Mouse (Mus musculus) embryonic facial prominence, embryonic 13.5 days (tissue): Measurements from ENCODE around the gene Slc25a13. TPM values are rescaled to one million over a fixed set of nuclear protein-coding genes. Genes with fewer than 3 reads are reported as not detected.
"Not testable (repeated sequence)": the region's sequence is repeated elsewhere in the genome, so short reads cannot be mapped to it uniquely, and the experiment has no call there.

ENCODE experiments used
- ATAC-seq: fragments of 200-750 bp; cut with Nextera tagmentation; 2 replicates; pipeline ENCODE4 v1.8.0; 2017; ENCODE audit warnings: low read depth; ENCODE audit not compliant: insufficient number of reproducible peaks, insufficient read depth, low FRiP score, low TSS enrichment
- H3K27ac ChIP-seq: fragments of 300-500 bp; sonication (generic); 2 replicates; pipeline ENCODE4 v1.5.1; 2015; ENCODE audit warnings: moderate library complexity, mild to moderate bottlenecking, inconsistent platforms
- H3K27me3 ChIP-seq: fragments of 300-500 bp; sonication (generic); 2 replicates; pipeline ENCODE4 v1.6.1; 2015; ENCODE audit warnings: mild to moderate bottlenecking, inconsistent platforms
- H3K36me3 ChIP-seq: fragments of 300-500 bp; sonication (generic); 2 replicates; pipeline ENCODE4 v1.6.1; 2015; ENCODE audit warnings: mild to moderate bottlenecking, inconsistent platforms
- H3K4me1 ChIP-seq: fragments of 300-500 bp; sonication (generic); 2 replicates; pipeline ENCODE4 v1.6.1; 2015; ENCODE audit warnings: inconsistent platforms
- H3K4me2 ChIP-seq: fragments of 300-500 bp; sonication (generic); 2 replicates; pipeline ENCODE4 v1.6.1; 2015; ENCODE audit warnings: moderate library complexity, mild to moderate bottlenecking, inconsistent platforms
- H3K4me3 ChIP-seq: fragments of 300-500 bp; sonication (generic); 2 replicates; pipeline ENCODE4 v1.5.1; 2015; ENCODE audit warnings: mild to moderate bottlenecking, inconsistent platforms
- H3K9ac ChIP-seq: fragments of 300-500 bp; sonication (generic); 2 replicates; pipeline ENCODE4 v1.6.1; 2015; ENCODE audit warnings: mild to moderate bottlenecking, inconsistent platforms
- H3K9me3 ChIP-seq: fragments of 300-500 bp; sonication (generic); 2 replicates; pipeline ENCODE4 v1.6.1; 2016; ENCODE audit warnings: inconsistent platforms
- WGBS: fragments of 180-500 bp; shearing (Covaris S2); methylation state at CpG from one replicate; pipeline ENCODE4 v1.1.7; 2015; ENCODE audit warnings: mixed read lengths; 5-methylcytosine and 5-hydroxymethylcytosine counted together
- polyA plus RNA-seq: library from polyadenylated mRNA; unstranded; fragments of >200 nt; fragmentation: Nextera tagmentation; extraction: Ambion mirVana; gene quantifications from 2 replicates; pipeline ENCODE4 v1.2.1, GENCODE M21; 2015

The Slc25a13 gene
- polyA plus RNA-seq, 1 experiment from 2014 or later = 20.2 TPM

DNA sequence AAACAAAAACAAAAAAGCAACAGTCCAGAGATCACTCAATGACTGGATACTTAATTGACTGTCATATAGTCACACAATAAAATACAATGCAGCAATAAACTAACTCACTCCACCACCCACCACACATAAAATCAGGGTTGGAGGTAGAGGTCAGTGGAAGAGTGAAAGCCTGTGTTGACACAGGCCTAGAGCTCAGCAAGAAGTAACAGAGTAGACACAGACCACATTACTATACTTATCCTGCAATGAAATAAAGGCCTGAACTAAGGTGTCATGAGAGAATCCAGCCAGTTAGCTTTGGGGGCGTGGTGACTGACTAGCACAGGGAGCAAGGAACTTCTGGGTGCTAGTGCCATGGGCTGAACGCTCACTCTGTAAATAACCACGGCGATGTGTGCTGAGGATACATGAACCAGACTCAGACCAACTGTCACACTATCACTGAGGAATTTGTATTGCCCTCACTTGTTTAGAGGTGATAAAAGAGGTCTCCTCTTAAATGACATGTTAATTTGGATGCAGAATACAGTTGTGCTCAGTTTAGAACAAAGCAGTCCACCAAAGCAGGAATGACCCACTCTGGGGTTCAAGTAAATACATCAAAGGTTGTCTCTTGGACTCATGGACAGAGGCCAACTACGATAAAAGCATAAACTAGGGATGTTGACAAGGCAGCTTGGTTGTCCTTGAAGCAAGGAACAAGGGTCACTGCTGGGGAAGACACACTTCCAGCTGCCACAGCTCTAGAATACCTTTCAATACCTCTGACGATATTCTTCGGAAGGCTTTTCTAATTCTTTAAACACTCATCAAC lies 31.8 kb downstream of the Slc25a13 start:
- H3K36me3 ChIP-seq = 0 out of 2 replicates have a peak, but pooled peaks cover 4% of the 10 kb centered on the region
- no peaks in the 10 kb centered on the region for H3K27me3 ChIP-seq
- no peak overlapping the region for H3K4me3 ChIP-seq
- 0 out of 2 replicates have a peak, but pooled peaks cover 6% of the 10 kb centered on the region for H3K4me1 ChIP-seq
- ATAC-seq = no peak
- H3K4me2 ChIP-seq = no peak overlapping the region
- no peak overlapping the region for H3K9ac ChIP-seq
- WGBS = 92% methylated on average over 7 of the region's 7 CpGs
- no peak overlapping the region for H3K27ac ChIP-seq
- H3K9me3 ChIP-seq = no peaks in the 10 kb centered on the region

DNA sequence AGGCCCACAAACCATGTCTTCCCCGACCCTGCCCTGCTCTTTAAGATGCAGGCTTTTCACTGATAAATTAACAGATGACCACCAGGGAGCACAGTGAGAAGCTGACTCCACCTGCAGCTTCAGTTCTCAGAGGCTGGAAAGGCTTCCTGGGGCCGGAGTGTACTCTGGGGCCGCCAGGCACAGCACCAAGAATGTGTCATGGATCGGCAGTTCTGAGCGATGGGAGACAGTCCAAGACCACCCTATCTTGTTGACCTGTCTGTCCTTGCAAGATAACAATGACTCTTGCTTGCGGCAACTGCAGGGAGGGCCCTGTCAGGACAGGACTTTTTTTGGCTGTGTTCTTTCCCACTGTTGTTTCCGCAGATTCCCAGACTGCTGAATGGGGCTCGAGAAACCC lies 33.4 kb downstream of the Slc25a13 start:
- H3K27me3 ChIP-seq = no peaks in the 10 kb centered on the region
- no peak overlapping the region for H3K4me3 ChIP-seq
- ATAC-seq = no peak
- H3K9ac ChIP-seq = no peak overlapping the region
- no peaks in the 10 kb centered on the region for H3K9me3 ChIP-seq
- H3K27ac ChIP-seq = no peak overlapping the region
- no peak overlapping the region for H3K4me2 ChIP-seq
- WGBS = 73% methylated on average over 8 of the region's 8 CpGs
- H3K36me3 ChIP-seq = peaks cover 13% of the 10 kb centered on the region
- 0 out of 2 replicates have a peak, but pooled peaks cover 6% of the 10 kb centered on the region for H3K4me1 ChIP-seq

DNA sequence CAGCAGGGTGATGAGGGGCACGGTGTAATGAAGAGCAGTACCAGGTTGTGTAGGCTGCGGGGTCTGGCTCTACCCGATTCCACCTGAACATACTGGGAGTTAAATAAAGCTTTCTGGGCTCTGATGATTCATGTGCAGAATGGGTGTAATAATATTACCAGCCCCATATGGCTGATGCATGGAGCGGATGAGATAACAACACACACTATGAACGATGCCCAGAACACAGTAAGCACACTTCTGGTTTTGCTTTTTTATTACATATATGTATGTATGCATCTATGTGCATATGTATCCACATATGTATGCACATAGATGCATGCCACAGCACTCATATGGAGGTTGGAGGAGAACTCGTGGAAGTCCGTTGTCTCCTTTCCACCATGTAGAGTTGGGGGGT lies 34.8 kb downstream of the Slc25a13 start:
- WGBS = 94% methylated on average over 7 of the region's 7 CpGs
- Histone ChIP-seq H3K4me2 (no peak overlapping the region), H3K36me3 (peaks cover 15% of the 10 kb centered on the region), H3K9ac (no peak overlapping the region), H3K27me3 (no peaks in the 10 kb centered on the region), H3K4me1 (0 out of 2 replicates have a peak, but pooled peaks cover 6% of the 10 kb centered on the region), H3K4me3 (no peak overlapping the region), H3K27ac (no peak overlapping the region), H3K9me3 (no peaks in the 10 kb centered on the region)
- no peak for ATAC-seq

DNA sequence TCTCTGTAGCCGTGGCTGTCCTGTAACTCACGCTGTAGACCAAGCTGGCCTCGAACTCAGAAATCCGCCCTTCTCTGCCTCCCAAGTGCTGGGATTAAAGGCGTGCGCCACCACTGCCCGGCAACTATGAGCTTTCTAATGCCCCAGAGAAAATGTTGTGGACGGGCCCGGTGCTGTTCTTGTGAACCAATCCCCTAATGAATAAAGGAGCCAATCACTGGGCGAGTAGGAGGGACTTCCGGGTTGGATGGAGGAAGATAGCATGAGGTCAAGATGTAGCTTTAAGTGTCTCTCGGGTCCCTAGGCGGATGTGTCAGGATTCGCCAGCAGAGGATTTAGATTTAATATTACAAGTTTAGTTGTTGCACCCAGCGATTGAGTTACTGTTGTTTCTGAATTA lies 38.6 kb downstream of the Slc25a13 start:
- not testable (repeated sequence) for H3K9ac ChIP-seq, H3K27ac ChIP-seq, ATAC-seq, H3K4me3 ChIP-seq, H3K27me3 ChIP-seq, H3K9me3 ChIP-seq, H3K4me2 ChIP-seq
- Histone ChIP-seq H3K36me3 (peaks cover 11% of the 10 kb centered on the region), H3K4me1 (peaks cover 23% of the 10 kb centered on the region)
- 85% methylated on average over 15 of the region's 15 CpGs for WGBS

DNA sequence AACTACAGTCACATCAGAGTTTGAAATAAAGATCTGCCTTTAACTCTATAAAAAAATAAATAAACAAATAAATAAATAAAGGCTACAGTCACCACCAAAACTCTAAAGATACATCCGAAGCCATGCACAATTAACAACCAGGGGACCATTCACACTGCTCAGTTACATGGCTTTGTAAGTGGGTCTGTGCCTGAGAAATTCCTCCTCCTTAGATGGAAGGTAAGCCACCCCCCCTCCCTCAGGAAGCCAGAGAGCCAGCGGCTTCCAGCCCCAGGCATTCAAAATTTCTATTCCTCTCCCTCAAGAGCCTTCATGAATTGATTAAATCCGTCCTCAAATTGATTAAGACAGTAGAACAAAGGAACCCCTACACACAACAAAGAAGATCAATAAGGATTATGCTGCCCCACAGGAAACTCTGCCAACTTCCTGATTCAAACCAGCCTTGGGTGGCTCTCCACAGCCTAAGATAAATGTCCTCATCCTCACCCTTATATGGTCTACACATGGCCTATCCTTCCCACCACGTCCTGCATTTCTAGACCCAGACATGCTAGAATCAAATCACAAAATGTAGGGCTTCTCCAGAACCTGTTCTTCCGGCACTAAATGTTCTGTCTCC lies 41.5 kb downstream of the Slc25a13 start:
- Histone ChIP-seq H3K4me2 (no peak overlapping the region), H3K27ac (no peak overlapping the region), H3K9me3 (no peaks in the 10 kb centered on the region), H3K9ac (no peak overlapping the region), H3K4me3 (no peak overlapping the region), H3K4me1 (peaks cover 24% of the 10 kb centered on the region), H3K36me3 (peaks cover 11% of the 10 kb centered on the region), H3K27me3 (no peaks in the 10 kb centered on the region)
- ATAC-seq = no peak
- 39% methylated on average over 5 of the region's 5 CpGs for WGBS

DNA sequence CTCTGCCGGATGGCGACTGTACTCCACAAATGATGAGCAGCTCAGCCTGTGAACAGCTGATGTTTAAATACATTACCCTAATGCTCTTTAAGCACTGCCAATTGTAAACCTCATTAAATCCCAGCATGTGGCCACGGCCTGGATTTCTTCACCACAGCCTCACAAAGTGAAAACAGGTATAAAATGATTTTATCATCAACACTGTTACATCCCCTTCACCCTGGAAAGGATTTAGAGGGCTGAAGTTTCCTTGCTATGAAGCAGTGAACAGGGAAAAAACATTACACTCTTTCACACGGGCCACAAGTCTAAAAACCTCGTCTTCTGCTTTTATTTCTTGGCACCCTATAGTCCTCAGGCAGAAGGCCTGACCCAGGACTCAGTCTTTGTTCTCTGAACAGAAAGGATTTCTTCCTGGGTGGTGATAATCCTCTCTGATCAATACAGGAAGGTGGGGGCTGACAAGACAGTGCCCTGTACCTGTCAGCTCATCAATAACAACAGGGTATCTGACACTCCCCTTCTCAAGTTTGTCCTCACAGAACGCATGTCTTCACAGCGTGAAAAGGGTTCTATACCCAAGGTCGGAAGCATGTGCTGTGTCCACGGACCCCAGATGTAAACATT lies 42.9 kb downstream of the Slc25a13 start:
- peak; percentile 26; the same call in 1 of the 2 replicates for ATAC-seq
- H3K4me2 ChIP-seq = no peak overlapping the region
- no peaks in the 10 kb centered on the region for H3K9me3 ChIP-seq
- no peaks in the 10 kb centered on the region for H3K27me3 ChIP-seq
- H3K4me3 ChIP-seq = no peak overlapping the region
- H3K9ac ChIP-seq = no peak overlapping the region
- WGBS = 31% methylated on average over 9 of the region's 9 CpGs
- peaks cover 25% of the 10 kb centered on the region for H3K4me1 ChIP-seq
- H3K27ac ChIP-seq = no peak overlapping the region
- H3K36me3 ChIP-seq = peaks cover 6% of the 10 kb centered on the region

DNA sequence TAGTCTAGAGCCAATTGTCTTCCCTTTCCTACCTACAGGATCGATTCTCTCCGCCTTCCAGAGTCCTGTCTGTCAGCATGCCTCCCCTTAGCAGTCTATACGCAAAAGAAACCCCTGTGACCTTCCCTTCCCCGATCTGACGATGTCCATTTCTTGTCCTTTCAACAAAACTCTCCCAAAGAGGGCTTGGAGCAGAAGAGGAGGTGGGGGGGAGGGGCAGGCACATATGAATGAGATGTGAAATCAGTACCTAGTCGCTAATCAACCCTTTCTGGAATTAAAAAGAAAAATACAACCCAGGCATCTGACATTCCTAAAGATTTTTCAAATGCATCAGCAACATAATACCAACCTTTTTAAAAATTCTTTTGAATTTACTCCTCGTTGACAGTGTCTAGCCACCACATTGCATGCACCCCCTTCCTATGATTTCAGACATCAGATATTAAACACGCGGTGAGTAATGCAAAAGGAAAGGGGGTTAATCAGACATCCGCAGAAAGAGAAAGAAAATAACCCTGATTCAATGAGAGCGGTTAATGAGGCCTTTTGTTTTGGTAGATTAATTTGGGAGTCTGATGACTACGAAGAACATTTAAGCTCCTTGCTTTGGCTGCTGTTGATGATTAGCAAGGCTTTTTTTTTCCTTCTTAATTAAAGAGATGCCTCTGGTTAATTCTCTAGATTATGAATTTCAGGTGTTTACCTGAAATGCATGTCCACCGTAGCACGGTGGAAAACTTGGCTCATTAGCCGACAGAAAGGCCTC lies 43.6 kb downstream of the Slc25a13 start:
- 25% methylated on average over 15 of the region's 15 CpGs for WGBS
- H3K36me3 ChIP-seq = no peaks in the 10 kb centered on the region
- peaks cover 32% of the 10 kb centered on the region for H3K4me1 ChIP-seq
- ATAC-seq = no peak
- H3K27me3 ChIP-seq = no peaks in the 10 kb centered on the region
- H3K4me2 ChIP-seq = no peak overlapping the region
- H3K27ac ChIP-seq = no peak overlapping the region
- H3K4me3 ChIP-seq = no peak overlapping the region
- no peaks in the 10 kb centered on the region for H3K9me3 ChIP-seq
- no peak overlapping the region for H3K9ac ChIP-seq

DNA sequence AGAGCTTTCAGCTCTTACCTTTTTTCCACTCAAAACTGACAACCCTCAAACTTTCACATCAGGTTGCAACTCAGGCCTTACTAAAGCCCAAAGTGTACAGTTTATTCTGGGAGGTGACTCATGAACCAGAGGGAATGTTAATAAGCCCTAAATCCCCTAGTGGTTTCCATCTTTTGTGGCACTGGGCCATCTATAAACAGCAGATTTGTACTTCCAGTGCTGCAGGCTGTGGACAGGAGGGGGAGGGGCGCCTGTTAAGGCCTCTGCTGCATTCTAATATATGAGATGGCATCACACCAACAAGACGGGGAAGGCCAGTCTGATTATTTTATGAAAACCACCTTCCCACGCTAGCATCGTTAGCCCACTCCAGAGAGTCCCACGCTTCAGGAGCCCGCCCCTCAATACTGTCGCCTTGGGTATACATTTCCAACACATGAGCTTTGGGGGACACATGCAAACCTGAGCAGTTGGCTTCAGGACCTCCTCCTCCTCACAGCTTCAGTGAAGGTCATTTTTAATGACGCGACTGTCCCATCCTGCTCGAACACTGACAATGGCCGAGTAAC lies 48.3 kb downstream of the Slc25a13 start:
- 66% methylated on average over 11 of the region's 11 CpGs for whole genome bisulfite sequencing
- no peak overlapping the region for H3K27ac ChIP-seq

DNA sequence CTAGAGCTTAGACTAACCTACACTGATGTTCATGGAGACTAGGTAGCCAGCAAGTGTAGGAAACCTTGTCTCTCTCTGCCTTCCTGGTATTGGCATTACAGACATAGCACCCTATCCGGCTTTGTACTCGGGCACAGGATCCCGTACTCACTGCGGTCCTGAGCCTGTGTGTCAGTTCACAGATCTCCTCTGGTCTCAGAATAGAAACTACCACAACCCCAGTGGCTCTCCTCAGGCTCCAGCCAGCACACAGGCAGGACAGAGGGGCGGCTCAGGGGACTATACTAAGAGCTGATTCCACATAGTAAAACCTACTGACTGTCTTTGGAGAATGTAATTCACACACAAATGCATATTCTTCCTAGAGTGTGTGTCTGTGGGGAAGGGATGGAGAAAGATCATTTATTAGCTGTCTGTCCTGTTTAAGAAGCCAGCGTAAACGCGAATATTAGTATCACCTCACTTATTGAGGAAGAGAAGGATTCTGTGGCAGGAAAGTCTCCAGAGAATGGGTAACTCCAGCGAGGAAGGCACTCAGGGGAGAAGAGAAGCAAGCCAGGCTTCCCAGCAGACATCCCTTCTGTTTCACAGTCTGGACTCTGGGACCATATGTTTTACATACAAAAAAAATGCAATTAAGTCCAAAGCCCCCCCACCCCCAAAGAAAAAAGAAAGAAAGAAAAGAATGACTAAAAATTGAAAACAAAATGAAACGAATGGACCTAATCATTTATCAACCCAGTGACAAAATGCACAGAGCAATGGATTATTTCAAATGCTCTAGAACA lies 49.4 kb downstream of the Slc25a13 start:
- WGBS = 84% methylated on average over 10 of the region's 10 CpGs
- ATAC-seq = no peak
- Histone ChIP-seq H3K27me3 (no peaks in the 10 kb centered on the region), H3K9ac (no peak overlapping the region), H3K27ac (no peak overlapping the region), H3K9me3 (no peaks in the 10 kb centered on the region), H3K4me3 (no peak overlapping the region), H3K36me3 (no peaks in the 10 kb centered on the region), H3K4me2 (no peak overlapping the region), H3K4me1 (peaks cover 16% of the 10 kb centered on the region)

More for the DNA sequence above, 48.3 kb downstream of the Slc25a13 start:
- no peaks in the 10 kb centered on the region for H3K27me3 ChIP-seq
- H3K4me3 ChIP-seq = no peak overlapping the region
- peaks cover 25% of the 10 kb centered on the region for H3K4me1 ChIP-seq
- no peak overlapping the region for H3K9ac ChIP-seq
- no peak for ATAC-seq
- no peaks in the 10 kb centered on the region for H3K9me3 ChIP-seq
- H3K36me3 ChIP-seq = no peaks in the 10 kb centered on the region
- no peak overlapping the region for H3K4me2 ChIP-seq

DNA sequence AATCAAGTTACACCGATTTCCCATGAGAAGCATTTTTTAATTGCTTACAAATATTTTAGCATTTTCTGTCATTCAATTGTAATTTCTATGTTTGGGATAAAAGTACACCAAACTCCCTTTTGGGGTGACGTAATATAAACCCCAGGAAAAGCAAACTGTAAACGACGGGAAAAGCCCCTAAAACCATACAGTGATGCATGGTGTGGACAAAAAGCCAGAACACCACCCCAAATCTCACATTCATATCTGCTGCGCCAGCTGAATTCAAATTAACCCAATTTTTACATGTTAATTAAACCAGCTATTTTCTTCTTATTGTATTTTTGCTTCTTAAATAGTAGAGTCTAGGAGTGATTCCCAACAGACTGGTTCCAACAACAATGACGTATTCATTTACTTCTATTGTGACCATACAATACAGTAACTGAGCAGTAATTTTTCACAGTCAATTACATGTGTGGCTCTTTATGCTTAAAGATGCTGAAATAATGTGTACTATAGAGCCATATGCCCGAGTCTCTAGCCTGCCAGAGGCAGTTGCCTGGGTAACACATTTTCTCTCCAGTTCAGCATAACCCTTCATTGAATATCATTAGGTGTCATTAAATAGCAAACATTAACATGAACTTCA lies 53.9 kb downstream of the Slc25a13 start:
- Histone ChIP-seq H3K9ac (no peak overlapping the region), H3K27me3 (no peaks in the 10 kb centered on the region), H3K4me1 (peaks cover 26% of the 10 kb centered on the region), H3K4me2 (no peak overlapping the region), H3K9me3 (no peaks in the 10 kb centered on the region), H3K27ac (no peak overlapping the region), H3K4me3 (no peak overlapping the region), H3K36me3 (no peaks in the 10 kb centered on the region)
- WGBS = 77% methylated on average over 7 of the region's 7 CpGs
- ATAC-seq = no peak
